Mouse (Mus musculus): ENCODE data around the gene Gm572. TPM values are rescaled to one million over a fixed set of nuclear protein-coding genes. Genes with fewer than 3 reads are reported as not detected.

Gene Gm572
- polyA plus RNA-seq, 1 experiment: 0.07 TPM

GRCm38 (mm10) chr4:148662168-148662965, 19.2 kb downstream of the Gm572 start:
- DNase-seq (ENCODE audit: low read depth in 1 of 2, low spot score in 2 of 2): peak in 1 of 2 experiments; percentile 62
- Histone ChIP-seq H3K27me3 (ENCODE audit: control insufficient read depth, insufficient read depth, low read length) (no peaks in the 10 kb centered on the region), H3K36me3 (ENCODE audit: control insufficient read depth, insufficient read depth, low read length) (no peaks in the 10 kb centered on the region), H3K4me3 (ENCODE audit: extremely low read depth, insufficient read depth, insufficient read length) (no peak overlapping the region), H3K4me1 (ENCODE audit: control insufficient read depth, insufficient read depth, insufficient read length) (no peaks in the 10 kb centered on the region), H3K27ac (ENCODE audit: insufficient read depth, low read length) (no peak overlapping the region)
- TF ChIP-seq CTCF (IDR thresholded peaks at IDR 0.05; ENCODE audit: extremely low read depth, insufficient read depth, insufficient read length, insufficient replicate concordance) (peak; percentile 63; the same call in 1 of the 2 replicates), POLR2A (IDR thresholded peaks at IDR 0.05; ENCODE audit: low read depth, low read length) (no peak)
- WGBS: 40% methylated on average over 21 of the region's 21 CpGs

GRCm38 (mm10) chr4:148663326-148663725, 20.2 kb downstream of the Gm572 start:
- Histone ChIP-seq H3K4me1 (ENCODE audit: control insufficient read depth, insufficient read depth, insufficient read length) (no peaks in the 10 kb centered on the region), H3K4me3 (ENCODE audit: extremely low read depth, insufficient read depth, insufficient read length) (no peak overlapping the region), H3K27ac (ENCODE audit: insufficient read depth, low read length) (no peak overlapping the region), H3K36me3 (ENCODE audit: control insufficient read depth, insufficient read depth, low read length) (no peaks in the 10 kb centered on the region), H3K27me3 (ENCODE audit: control insufficient read depth, insufficient read depth, low read length) (no peaks in the 10 kb centered on the region)
- TF ChIP-seq POLR2A (IDR thresholded peaks at IDR 0.05; ENCODE audit: low read depth, low read length) (no peak), CTCF (IDR thresholded peaks at IDR 0.05; ENCODE audit: extremely low read depth, insufficient read depth, insufficient read length, insufficient replicate concordance) (no peak)
- 59% methylated on average over 7 of the region's 7 CpGs for WGBS
- no peak for DNase-seq (ENCODE audit: low read depth in 1 of 2, low spot score in 2 of 2)

- Histone ChIP-seq H3K4me1 (ENCODE audit: control insufficient read depth, insufficient read depth, insufficient read length) (no peaks in the 10 kb centered on the region), H3K27me3 (ENCODE audit: control insufficient read depth, insufficient read depth, low read length) (no peaks in the 10 kb centered on the region), H3K27ac (ENCODE audit: insufficient read depth, low read length) (no peak overlapping the region), H3K36me3 (ENCODE audit: control insufficient read depth, insufficient read depth, low read length) (no peaks in the 10 kb centered on the region), H3K4me3 (ENCODE audit: extremely low read depth, insufficient read depth, insufficient read length) (no peak overlapping the region)
- no peak for TF ChIP-seq POLR2A (IDR thresholded peaks at IDR 0.05; ENCODE audit: low read depth, low read length)
- no peak for TF ChIP-seq CTCF (IDR thresholded peaks at IDR 0.05; ENCODE audit: extremely low read depth, insufficient read depth, insufficient read length, insufficient replicate concordance)
- DNase-seq (ENCODE audit: low read depth in 1 of 2, low spot score in 2 of 2): no peak
- 82% methylated on average over 6 of the region's 6 CpGs for WGBS
Observed at GRCm38 (mm10) chr4:148664021-148664420, 20.9 kb downstream of the Gm572 start.

- whole genome bisulfite sequencing: 88% methylated on average over 15 of the region's 15 CpGs
- DNase-seq (ENCODE audit: low read depth in 1 of 2, low spot score in 2 of 2): no peak
- Histone ChIP-seq H3K27me3 (ENCODE audit: control insufficient read depth, insufficient read depth, low read length) (no peaks in the 10 kb centered on the region), H3K4me1 (ENCODE audit: control insufficient read depth, insufficient read depth, insufficient read length) (no peaks in the 10 kb centered on the region), H3K36me3 (ENCODE audit: control insufficient read depth, insufficient read depth, low read length) (no peaks in the 10 kb centered on the region), H3K4me3 (ENCODE audit: extremely low read depth, insufficient read depth, insufficient read length) (no peak overlapping the region), H3K27ac (ENCODE audit: insufficient read depth, low read length) (no peak overlapping the region)
- TF ChIP-seq POLR2A (IDR thresholded peaks at IDR 0.05; ENCODE audit: low read depth, low read length): no peak
- TF ChIP-seq CTCF (IDR thresholded peaks at IDR 0.05; ENCODE audit: extremely low read depth, insufficient read depth, insufficient read length, insufficient replicate concordance): no peak
Observed at GRCm38 (mm10) chr4:148667006-148667755, 24.1 kb downstream of the Gm572 start.

GRCm38 (mm10) chr4:148671230-148671947, 28.3 kb downstream of the Gm572 start:
- no peak for TF ChIP-seq POLR2A (IDR thresholded peaks at IDR 0.05; ENCODE audit: low read depth, low read length)
- TF ChIP-seq CTCF (IDR thresholded peaks at IDR 0.05; ENCODE audit: extremely low read depth, insufficient read depth, insufficient read length, insufficient replicate concordance): no peak
- no peaks in the 10 kb centered on the region for H3K36me3 ChIP-seq (ENCODE audit: control insufficient read depth, insufficient read depth, low read length)
- no peak overlapping the region for H3K4me3 ChIP-seq (ENCODE audit: extremely low read depth, insufficient read depth, insufficient read length)
- 20% methylated on average over 16 of the region's 16 CpGs for WGBS
- no peaks in the 10 kb centered on the region for H3K27me3 ChIP-seq (ENCODE audit: control insufficient read depth, insufficient read depth, low read length)
- no peak overlapping the region for H3K27ac ChIP-seq (ENCODE audit: insufficient read depth, low read length)
- peaks cover 11% of the 10 kb centered on the region; the same call in 1 of the 2 replicates for H3K4me1 ChIP-seq (ENCODE audit: control insufficient read depth, insufficient read depth, insufficient read length)
- no peak for DNase-seq (ENCODE audit: low read depth in 1 of 2, low spot score in 2 of 2)

GRCm38 (mm10) chr4:148675043-148675442, 31.9 kb downstream of the Gm572 start:
- Histone ChIP-seq H3K27ac (ENCODE audit: insufficient read depth, low read length) (0 out of 2 replicates have a peak overlapping the region, but pooled peaks have one; percentile 27), H3K4me3 (ENCODE audit: extremely low read depth, insufficient read depth, insufficient read length) (peak overlapping the region; percentile 38; the same call in 1 of the 2 replicates), H3K27me3 (ENCODE audit: control insufficient read depth, insufficient read depth, low read length) (no peaks in the 10 kb centered on the region), H3K4me1 (ENCODE audit: control insufficient read depth, insufficient read depth, insufficient read length) (peaks cover 11% of the 10 kb centered on the region; the same call in 1 of the 2 replicates), H3K36me3 (ENCODE audit: control insufficient read depth, insufficient read depth, low read length) (no peaks in the 10 kb centered on the region)
- WGBS: 31% methylated on average over 7 of the region's 7 CpGs
- no peak for TF ChIP-seq POLR2A (IDR thresholded peaks at IDR 0.05; ENCODE audit: low read depth, low read length)
- no peak for TF ChIP-seq CTCF (IDR thresholded peaks at IDR 0.05; ENCODE audit: extremely low read depth, insufficient read depth, insufficient read length, insufficient replicate concordance)
- DNase-seq (ENCODE audit: low read depth in 1 of 2, low spot score in 2 of 2): peak in 1 of 2 experiments; percentile 49

All from spleen, adult 2 months (tissue).